Mouse (Mus musculus) CH12.LX (cell line): ENCODE data around the gene Agpat3. TPM values are rescaled to one million over a fixed set of nuclear protein-coding genes. Genes with fewer than 3 reads are reported as not detected.

Source experiments
- DNase-seq: peaks from one replicate; pipeline ENCODE4 v3.0.0-alpha.2; 2013; ENCODE audit errors: extremely low read depth
- H3K27ac ChIP-seq: 2 replicates; pipeline ENCODE4 v1.5.1; 2012; ENCODE audit warnings: low read depth, mild to moderate bottlenecking, control low read depth, moderate library complexity; ENCODE audit not compliant: insufficient read depth
- H3K27me3 ChIP-seq: replicated peaks from 2 replicates; pipeline ENCODE3; 2012; ENCODE audit warnings: inconsistent platforms
- H3K36me3 ChIP-seq, 2 experiments: replicated peaks in 1 of 2; 2 replicates each; pipeline versions ENCODE3 to v1.6.1; 2012; ENCODE audit warnings: inconsistent platforms in 1 of 2, low read length in 1 of 2, mild to moderate bottlenecking in 1 of 2, mixed read lengths in 1 of 2, moderate library complexity in 1 of 2; ENCODE audit not compliant: control insufficient read depth in 1 of 2, insufficient read depth in 1 of 2
- H3K4me1 ChIP-seq, 2 experiments: 2 replicates each; pipeline ENCODE4 v1.6.1; 2012; ENCODE audit warnings: inconsistent platforms in 1 of 2, moderate library complexity in 1 of 2; ENCODE audit not compliant: insufficient read depth in 2 of 2, control insufficient read depth in 1 of 2
- H3K4me2 ChIP-seq: 2 replicates; pipeline ENCODE4 v1.6.1; 2012; ENCODE audit warnings: low read depth, mild to moderate bottlenecking, control low read depth; ENCODE audit not compliant: poor library complexity, insufficient read depth, severe bottlenecking
- H3K4me3 ChIP-seq, 3 experiments: fragments of 150-350 bp in 1 of 3; sonication (generic) in 1 of 3; replicated peaks in 1 of 3; 2 replicates each; pipeline versions ENCODE3 to v1.5.1; 2011 to 2012; ENCODE audit warnings: low read depth in 2 of 3, low read length in 2 of 3, mild to moderate bottlenecking in 2 of 3, moderate library complexity in 2 of 3, control low read depth in 1 of 3, improper control_type of control experiment in 1 of 3, inconsistent platforms in 1 of 3, mixed read lengths in 1 of 3; ENCODE audit not compliant: poor library complexity in 1 of 3
- H3K79me2 ChIP-seq: replicated peaks from 2 replicates; pipeline ENCODE4 v1.6.1; 2012; ENCODE audit warnings: mild to moderate bottlenecking, moderate library complexity; ENCODE audit not compliant: control insufficient read depth, poor library complexity, insufficient read depth, severe bottlenecking; ENCODE audit errors: extremely low read depth
- H3K9ac ChIP-seq: 2 replicates; pipeline ENCODE4 v1.6.1; 2012; ENCODE audit warnings: low read depth, mild to moderate bottlenecking, control low read depth, moderate library complexity; ENCODE audit not compliant: insufficient read depth
- H3K9me3 ChIP-seq: replicated peaks from 2 replicates; pipeline ENCODE3; 2012; ENCODE audit warnings: low read length, inconsistent platforms, mixed read lengths
- CHD1 ChIP-seq: IDR thresholded peaks from 2 replicates; pipeline ENCODE4 v1.6.1; 2012; ENCODE audit warnings: low read depth, low read length, improper control_type of control experiment, inconsistent platforms
- CHD2 ChIP-seq: IDR thresholded peaks from 2 replicates; pipeline ENCODE4 v1.6.1; 2011; ENCODE audit warnings: low read length, improper control_type of control experiment
- E2F4 ChIP-seq: IDR thresholded peaks from 2 replicates; pipeline ENCODE4 v1.6.1; 2011; ENCODE audit warnings: low read depth, low read length, improper control_type of control experiment; ENCODE audit not compliant: insufficient replicate concordance
- IRF4 ChIP-seq: IDR thresholded peaks from 2 replicates; pipeline ENCODE4 v1.6.1; 2014; ENCODE audit warnings: low read depth, mild to moderate bottlenecking, inconsistent platforms, low read length, improper control_type of control experiment
- KAT2A ChIP-seq: IDR thresholded peaks from 2 replicates; pipeline ENCODE4 v1.6.1; 2012; ENCODE audit warnings: low read length, improper control_type of control experiment, inconsistent platforms; ENCODE audit not compliant: insufficient replicate concordance
- MAX ChIP-seq: IDR thresholded peaks from 2 replicates; pipeline ENCODE4 v1.6.1; 2011; ENCODE audit warnings: low read length, improper control_type of control experiment
- NELFE ChIP-seq: IDR thresholded peaks from 2 replicates; pipeline ENCODE4 v1.6.1; 2011; ENCODE audit warnings: low read depth, low read length, improper control_type of control experiment
- NRF1 ChIP-seq: IDR thresholded peaks from 2 replicates; pipeline ENCODE4 v1.6.1; 2014; ENCODE audit warnings: low read depth, mild to moderate bottlenecking, inconsistent platforms, low read length, improper control_type of control experiment, moderate library complexity
- PAX5 ChIP-seq: IDR thresholded peaks from 2 replicates; pipeline ENCODE4 v1.6.1; 2012; ENCODE audit warnings: low read length, inconsistent platforms, mixed read lengths
- POLR2AphosphoS2 ChIP-seq: IDR thresholded peaks from 2 replicates; pipeline ENCODE4 v1.6.1; 2011; ENCODE audit warnings: low read depth, low read length, improper control_type of control experiment
- SIN3A ChIP-seq: IDR thresholded peaks from 2 replicates; pipeline ENCODE4 v1.6.1; 2012; ENCODE audit warnings: low read length, improper control_type of control experiment, inconsistent platforms
- UBTF ChIP-seq: IDR thresholded peaks from 2 replicates; pipeline ENCODE4 v1.6.1; 2012; ENCODE audit warnings: low read depth, mild to moderate bottlenecking, inconsistent platforms, low read length, improper control_type of control experiment, moderate library complexity
- USF2 ChIP-seq: conservative IDR thresholded peaks from 2 replicates; pipeline ENCODE4 v1.6.1; 2011; ENCODE audit warnings: low read depth, low read length, improper control_type of control experiment
- ZC3H11A ChIP-seq: IDR thresholded peaks from 2 replicates; pipeline ENCODE4 v1.6.1; 2012; ENCODE audit warnings: low read depth, mild to moderate bottlenecking, inconsistent platforms, low read length, improper control_type of control experiment
- ZKSCAN1 ChIP-seq: IDR thresholded peaks from 2 replicates; pipeline ENCODE4 v1.6.1; 2012; ENCODE audit warnings: low read depth, inconsistent platforms, low read length, improper control_type of control experiment, borderline replicate concordance
- ZNF384 ChIP-seq: IDR thresholded peaks from 2 replicates; pipeline ENCODE4 v1.6.1; 2012; ENCODE audit warnings: low read depth, low read length, improper control_type of control experiment, inconsistent platforms
- dilution Hi-C: fragments of 300-500 bp; cut with MboI; formaldehyde crosslinking; loops from 2 replicates; pipeline ENCODE4 v1.14.3; 2020; ENCODE audit warnings: low sequenced_read_pairs; ENCODE audit not compliant: extremely low pct_unique_long_range_greater_than_20kb, extremely low pct_ligation_motif_present
- in situ Hi-C: fragments of 300-500 bp; cut with MboI; formaldehyde crosslinking; loops from 3 replicates; pipeline ENCODE4 v1.14.3; 2019; ENCODE audit warnings: low sequenced_read_pairs, low pct_ligation_motif_present, low pct_unique_long_range_greater_than_20kb, mixed read lengths
- polyA plus RNA-seq: library from polyadenylated mRNA; unstranded; fragments of >175 nt; gene quantifications from 2 replicates; pipeline ENCODE4 v1.2.1, GENCODE M21; 2012; ENCODE audit warnings: low read depth; ENCODE audit not compliant: insufficient read length
- total RNA-seq, 2 experiments: library from RNA; depleted of rRNA; stranded (reverse); fragments of 300-350 nt in 1 of 2; fragments of >200 nt in 1 of 2; gene quantifications; 2 replicates each; pipeline ENCODE4 v1.2.3; 2012 to 2014

The Agpat3 gene
- total and polyA plus RNA-seq, 3 experiments = 36.7 to 67.2 (median 63.1) TPM

DNA sequence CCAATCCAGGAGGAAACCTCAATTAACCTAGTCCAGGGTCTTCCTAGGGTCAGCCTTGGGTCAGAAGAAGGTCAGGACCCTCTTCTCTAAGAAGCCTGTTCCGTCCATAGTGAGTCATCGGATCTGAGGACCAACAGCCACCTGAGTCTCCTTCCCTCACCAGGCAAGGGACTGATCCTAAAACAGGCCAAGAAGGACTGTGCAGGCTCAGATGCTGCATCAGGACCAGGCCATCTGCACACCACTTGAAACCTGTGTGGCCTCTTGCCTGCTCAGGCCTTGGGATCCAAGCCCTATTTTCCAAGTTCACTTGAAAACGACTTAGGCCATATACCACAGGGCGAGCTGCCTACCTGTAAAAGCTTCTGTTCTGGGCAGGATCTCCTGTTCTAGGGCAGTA, 907 bp upstream of the Agpat3 start:
- peaks cover 2% of the 10 kb centered on the region for H3K9me3 ChIP-seq
- H3K9ac ChIP-seq = no peak overlapping the region
- dilution Hi-C loops (no loop called here), in situ Hi-C loops (no loop called here)
- H3K36me3 ChIP-seq = peaks cover 0 to 6% of the 10 kb centered on the region in 2 experiments
- no peak overlapping the region for H3K27ac ChIP-seq
- no peak overlapping the region for H3K4me2 ChIP-seq
- TF ChIP-seq ZKSCAN1 = no peak
- no peak for TF ChIP-seq SIN3A
- TF ChIP-seq UBTF = no peak
- TF ChIP-seq POLR2AphosphoS2 = no peak
- no peak for TF ChIP-seq PAX5
- TF ChIP-seq NELFE = no peak
- TF ChIP-seq NRF1 = no peak
- TF ChIP-seq USF2 = no peak
- DNase-seq = no peak
- peaks cover 10 to 39% of the 10 kb centered on the region in 2 experiments for H3K4me1 ChIP-seq
- H3K79me2 ChIP-seq = no peaks in the 10 kb centered on the region
- peaks cover 30% of the 10 kb centered on the region for H3K27me3 ChIP-seq
- H3K4me3 ChIP-seq = no peak overlapping the region

DNA sequence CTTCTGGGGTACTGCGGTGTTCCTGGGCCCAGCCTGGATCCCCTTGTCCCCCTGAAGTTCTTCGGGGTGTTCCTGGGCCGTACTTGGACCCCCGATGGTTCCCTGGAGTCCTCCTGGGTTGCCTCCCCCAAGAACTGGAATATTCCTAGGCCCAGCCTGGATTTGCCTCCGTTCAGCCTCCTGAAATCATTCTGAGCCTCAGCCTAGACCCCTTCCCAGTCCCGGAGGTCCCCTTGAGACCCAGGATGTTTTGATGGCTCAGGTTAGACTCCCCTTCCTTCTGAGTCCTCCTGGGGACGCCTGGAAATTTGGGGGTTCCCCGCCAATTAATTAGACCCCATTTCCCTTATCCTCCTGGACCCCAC, 359 bp upstream of the Agpat3 start:
- H3K27ac ChIP-seq = no peak overlapping the region
- peak overlapping the region; percentile 69 for H3K4me2 ChIP-seq
- peak overlapping the region; percentile 96 for H3K9ac ChIP-seq
- peaks cover 0 to 10% of the 10 kb centered on the region in 2 experiments for H3K36me3 ChIP-seq
- peak overlapping the region; percentile 44 to 85 (median 78) for H3K4me3 ChIP-seq
- H3K79me2 ChIP-seq = no peaks in the 10 kb centered on the region
- H3K9me3 ChIP-seq = peaks cover 2% of the 10 kb centered on the region
- no peak for DNase-seq
- peaks cover 30% of the 10 kb centered on the region for H3K27me3 ChIP-seq
- dilution Hi-C loops = no loop called here
- in situ Hi-C loops = no loop called here
- TF ChIP-seq CHD1 = no peak
- TF ChIP-seq KAT2A = no peak
- no peak for TF ChIP-seq CHD2
- H3K4me1 ChIP-seq = peaks cover 10 to 33% of the 10 kb centered on the region in 2 experiments

DNA sequence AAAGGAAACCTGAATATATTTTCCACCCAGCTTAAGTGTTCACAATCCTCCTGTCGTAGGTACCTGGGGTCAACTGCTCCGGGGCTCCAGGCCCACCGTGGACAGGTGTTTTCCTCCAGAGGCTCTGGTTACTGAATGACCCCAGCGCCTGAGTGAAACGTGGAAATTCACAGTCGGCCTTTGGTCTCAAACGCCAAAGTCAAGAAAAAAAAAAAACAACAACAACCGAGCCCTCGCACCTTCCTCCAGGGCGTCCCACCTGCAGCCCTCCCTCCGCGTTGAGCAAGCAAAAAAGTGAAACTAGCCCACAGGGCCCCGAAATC, 764 bp downstream of the Agpat3 start:
- Histone ChIP-seq H3K27me3 (peaks cover 30% of the 10 kb centered on the region), H3K4me2 (peak overlapping the region; percentile 45), H3K9me3 (peaks cover under 1% of the 10 kb centered on the region), H3K4me1 (peaks cover 10 to 28% of the 10 kb centered on the region in 2 experiments), H3K9ac (peak overlapping the region; percentile 96), H3K27ac (no peak overlapping the region), H3K79me2 (no peaks in the 10 kb centered on the region), H3K36me3 (peaks cover 0 to 12% of the 10 kb centered on the region in 2 experiments), H3K4me3 (peak overlapping the region; percentile 58 to 85 (median 78))
- TF ChIP-seq ZNF384 (peak; percentile 64), POLR2AphosphoS2 (no peak), KAT2A (no peak), SIN3A (no peak), IRF4 (0 out of 2 replicates have a peak, but pooled peaks have one; percentile 15), MAX (peak; percentile 36; the same call in 1 of the 2 replicates), E2F4 (no peak), ZC3H11A (no peak)
- no peak for DNase-seq
- dilution Hi-C loops = no loop called here
- in situ Hi-C loops = no loop called here
